15 mouse cellular contexts compared by ENCODE assay signal in genomic region chr19:7583101-7583500, GRCm38 (mm10). TPM values are rescaled to one million over a fixed set of nuclear protein-coding genes. Genes with fewer than 3 reads are reported as not detected.
A peak's percentile ranks its signal among the peaks of the same experiment; 100 is the strongest.
DNase-seq lines count a peak whose midpoint lies in the region; ATAC-seq and TF ChIP-seq lines count a peak whose summit lies in the region.
"Had no signal": no experiment of that assay in that cellular context is flagged by ENCODE, and none has a peak within 500 bp of the region (broad histone marks: within the 10 kb centered on the region; RNA-seq: fewer than 3 reads in every experiment).

No protein-coding gene starts in this region.

- H3K79me2 ChIP-seq in CH12.LX (replicated peaks; ENCODE audit: control insufficient read depth, extremely low read depth, insufficient read depth, poor library complexity, severe bottlenecking): no peaks in the 10 kb centered on the region

- TF ChIP-seq CTCF in kidney, postnatal 0 days (IDR thresholded peaks at IDR 0.05; ENCODE audit: low read depth): no peak
- no peak for TF ChIP-seq CTCF in CH12.LX (conservative IDR thresholded peaks at IDR 0.05 in 1 of 2, IDR thresholded peaks at IDR 0.05 in 1 of 2; ENCODE audit: low read depth in 2 of 2, low read length in 2 of 2)

- WGBS in kidney, postnatal 0 days: 66% methylated on average over 7 of the region's 7 CpGs
- 26% methylated on average over 7 of the region's 7 CpGs for WGBS in heart, embryonic 13.5 days
- 56% methylated on average over 7 of the region's 7 CpGs for WGBS in hindbrain, embryonic 16.5 days

- H3K4me3 ChIP-seq in kidney, postnatal 0 days (replicated peaks; ENCODE audit: low read depth, low read length): no peak overlapping the region
- no peak overlapping the region for H3K4me3 ChIP-seq in CH12.LX (replicated peaks in 1 of 3; ENCODE audit: low read depth in 2 of 3, low read length in 2 of 3, poor library complexity in 1 of 3)
- H3K4me3 ChIP-seq in heart, embryonic 13.5 days: no peak overlapping the region
- no peak overlapping the region for H3K4me3 ChIP-seq in hindbrain, embryonic 16.5 days (ENCODE audit: low read length)
- H3K4me3 ChIP-seq: limb, embryonic 15.5 days; megakaryocyte, embryonic 14.5 days had no signal

- no peak for ATAC-seq in kidney, postnatal 0 days (replicated peaks; ENCODE audit: low FRiP score, low read depth)
- ATAC-seq in heart, embryonic 13.5 days (ENCODE audit: extremely low read depth, insufficient number of reproducible peaks, low FRiP score, low TSS enrichment): no peak
- ATAC-seq in hindbrain, embryonic 16.5 days: no peak
- ATAC-seq: CD4-positive, CD25-positive, alpha-beta regulatory T cell, adult 4 months; hindbrain, postnatal 0 days had no signal

- no peaks in the 10 kb centered on the region for H3K4me1 ChIP-seq in kidney, postnatal 0 days (replicated peaks; ENCODE audit: insufficient read depth, low read length)
- peaks cover 2 to 16% of the 10 kb centered on the region in 2 experiments; a peak in 3 of 4 replicates for H3K4me1 ChIP-seq in CH12.LX (ENCODE audit: control insufficient read depth in 1 of 2, insufficient read depth in 2 of 2)
- H3K4me1 ChIP-seq in heart, embryonic 13.5 days: peaks cover 38% of the 10 kb centered on the region
- H3K4me1 ChIP-seq in hindbrain, embryonic 16.5 days (ENCODE audit: control insufficient read depth, insufficient read depth, low read depth, low read length): no peaks in the 10 kb centered on the region
- H3K4me1 ChIP-seq: limb, embryonic 15.5 days had no signal

- no peaks in the 10 kb centered on the region for H3K27me3 ChIP-seq in kidney, postnatal 0 days (ENCODE audit: insufficient read depth, low read length)
- no peaks in the 10 kb centered on the region for H3K27me3 ChIP-seq in CH12.LX (replicated peaks)
- H3K27me3 ChIP-seq in heart, embryonic 13.5 days (replicated peaks): no peaks in the 10 kb centered on the region
- H3K27me3 ChIP-seq in hindbrain, embryonic 16.5 days (replicated peaks; ENCODE audit: control insufficient read depth, insufficient read depth, low read length): no peaks in the 10 kb centered on the region
- H3K27me3 ChIP-seq: limb, embryonic 15.5 days; megakaryocyte, embryonic 14.5 days had no signal

- TF ChIP-seq EP300 in CH12.LX (IDR thresholded peaks at IDR 0.05; ENCODE audit: low read length): peak; percentile 61

- TF ChIP-seq RAD21 in CH12.LX (IDR thresholded peaks at IDR 0.05; ENCODE audit: low read depth, low read length): no peak

- 0 out of 2 replicates have a peak, but pooled peaks have one; percentile 15 for TF ChIP-seq POLR2A in CH12.LX (IDR thresholded peaks at IDR 0.05; ENCODE audit: low read depth, low read length)

- H3K9ac ChIP-seq in kidney, postnatal 0 days (ENCODE audit: low read depth, low read length): no peak overlapping the region
- H3K9ac ChIP-seq in CH12.LX (ENCODE audit: insufficient read depth, low read depth): no peak overlapping the region
- H3K9ac ChIP-seq in heart, embryonic 13.5 days: no peak overlapping the region
- H3K9ac ChIP-seq in hindbrain, embryonic 16.5 days (ENCODE audit: low read depth, low read length): no peak overlapping the region
- H3K9ac ChIP-seq: limb, embryonic 15.5 days had no signal

- dilution Hi-C loops in CH12.LX (cut with MboI; ENCODE audit: extremely low pct_ligation_motif_present, extremely low pct_unique_long_range_greater_than_20kb, low sequenced_read_pairs): no loop called here

- H3K9me3 ChIP-seq in kidney, postnatal 0 days (replicated peaks; ENCODE audit: low read length): no peaks in the 10 kb centered on the region
- peaks cover 2% of the 10 kb centered on the region for H3K9me3 ChIP-seq in CH12.LX (replicated peaks; ENCODE audit: low read length)
- H3K9me3 ChIP-seq in heart, embryonic 13.5 days: no peaks in the 10 kb centered on the region
- no peaks in the 10 kb centered on the region for H3K9me3 ChIP-seq in hindbrain, embryonic 16.5 days (ENCODE audit: control insufficient read depth, low read length)
- H3K9me3 ChIP-seq: limb, embryonic 15.5 days had no signal

- H3K4me2 ChIP-seq in kidney, postnatal 0 days (ENCODE audit: low read length): no peak overlapping the region
- H3K4me2 ChIP-seq in CH12.LX (ENCODE audit: insufficient read depth, low read depth, poor library complexity, severe bottlenecking): 0 out of 2 replicates have a peak overlapping the region, but pooled peaks have one; percentile 6
- 0 out of 2 replicates have a peak overlapping the region, but pooled peaks have one; percentile 1 for H3K4me2 ChIP-seq in heart, embryonic 13.5 days
- no peak overlapping the region for H3K4me2 ChIP-seq in hindbrain, embryonic 16.5 days (ENCODE audit: low read length)
- H3K4me2 ChIP-seq: limb, embryonic 15.5 days had no signal

- H3K27ac ChIP-seq in kidney, postnatal 0 days: no peak overlapping the region
- no peak overlapping the region for H3K27ac ChIP-seq in CH12.LX (ENCODE audit: insufficient read depth, low read depth)
- peak overlapping the region; percentile 43; the same call in 1 of the 2 replicates for H3K27ac ChIP-seq in heart, embryonic 13.5 days (replicated peaks)
- no peak overlapping the region for H3K27ac ChIP-seq in hindbrain, embryonic 16.5 days (ENCODE audit: low read depth, low read length)
- H3K27ac ChIP-seq: hindbrain, postnatal 0 days; limb, embryonic 15.5 days had no signal

- in situ Hi-C loops in CH12.LX (cut with MboI; ENCODE audit: low pct_ligation_motif_present, low pct_unique_long_range_greater_than_20kb, low sequenced_read_pairs): no loop called here

- H3K36me3 ChIP-seq in kidney, postnatal 0 days (ENCODE audit: insufficient read depth, low read length): no peaks in the 10 kb centered on the region
- H3K36me3 ChIP-seq in CH12.LX (replicated peaks in 1 of 2; ENCODE audit: control insufficient read depth in 1 of 2, insufficient read depth in 1 of 2, low read length in 1 of 2): peaks cover 40 to 65% of the 10 kb centered on the region in 2 experiments
- peaks cover 42% of the 10 kb centered on the region for H3K36me3 ChIP-seq in heart, embryonic 13.5 days
- no peaks in the 10 kb centered on the region for H3K36me3 ChIP-seq in hindbrain, embryonic 16.5 days (ENCODE audit: control insufficient read depth, insufficient read depth, low read length)
- H3K36me3 ChIP-seq: limb, embryonic 15.5 days had no signal

- peak; percentile 33 for DNase-seq in kidney, postnatal 0 days (ENCODE audit: low spot score)
- no peak for DNase-seq in kidney, adult 11 months
- DNase-seq in CH12.LX (ENCODE audit: extremely low read depth): peak; percentile 35
- peak; percentile 97 for DNase-seq in ZHBTc4 (ENCODE audit: low read depth, low spot score)
- no peak for DNase-seq in B cell, adult 2 months
- DNase-seq in adrenal gland, adult 18-20 months (ENCODE audit: low spot score in 2 of 2): no peak
- DNase-seq: gastrocnemius, postnatal 14 days; thymus, postnatal 25 days had no signal

TF ChIP-seq in CH12.LX, 34 proteins besides CTCF, POLR2A, EP300 and RAD21:
- TF ChIP-seq BHLHE40 (IDR thresholded peaks at IDR 0.05; ENCODE audit: low read depth, low read length) (peak; percentile 53), ELF1 (IDR thresholded peaks at IDR 0.05; ENCODE audit: low read depth, low read length) (peak; percentile 38; the same call in 1 of the 2 replicates), JUND (conservative IDR thresholded peaks at IDR 0.05; ENCODE audit: low read depth, low read length) (no peak), PAX5 (IDR thresholded peaks at IDR 0.05; ENCODE audit: low read length) (no peak), MAZ (IDR thresholded peaks at IDR 0.05; ENCODE audit: low read depth, low read length) (0 out of 2 replicates have a peak, but pooled peaks have one; percentile 33), TCF12 (IDR thresholded peaks at IDR 0.05; ENCODE audit: low read depth, low read length) (peak; percentile 40; the same call in 1 of the 2 replicates), ETS1 (conservative IDR thresholded peaks at IDR 0.05; ENCODE audit: low read depth, low read length) (no peak), JUN (IDR thresholded peaks at IDR 0.05; ENCODE audit: insufficient read depth, low read depth, low read length) (peak; percentile 18; the same call in 1 of the 2 replicates), CHD1 (IDR thresholded peaks at IDR 0.05; ENCODE audit: low read depth, low read length) (peak; percentile 93; the same call in 1 of the 2 replicates), IRF4 (IDR thresholded peaks at IDR 0.05; ENCODE audit: low read depth, low read length) (peak; percentile 82), HCFC1 (IDR thresholded peaks at IDR 0.05; ENCODE audit: low read depth, low read length) (0 out of 2 replicates have a peak, but pooled peaks have one; percentile 38), MEF2A (IDR thresholded peaks at IDR 0.05; ENCODE audit: borderline replicate concordance, low read depth, low read length) (no peak), GABPA (IDR thresholded peaks at IDR 0.05; ENCODE audit: insufficient replicate concordance, low read depth, low read length) (no peak)

RNA-seq across cellular contexts. Expression of gene Lgals12, which starts 23.9 kb away (rescaled TPM):
- polyA plus RNA-seq in kidney, postnatal 0 days (2015; fragmentation: Nextera tagmentation; extraction: Ambion mirVana): 1.6 and 1.8 TPM in 2 replicates
- total RNA-seq in CH12.LX (2012; rRNA removed): not detected in 2 replicates
- total RNA-seq in CH12.LX (2014; rRNA removed): not detected in 2 replicates
- not detected in 2 replicates for polyA plus RNA-seq in CH12.LX (2012; ENCODE audit: insufficient read length, low read depth)
- polyA plus RNA-seq in heart, embryonic 13.5 days (2015; fragmentation: Nextera tagmentation; extraction: Ambion mirVana): 0.25 and 0.27 TPM in 2 replicates
- polyA plus RNA-seq in hindbrain, embryonic 16.5 days (2015; fragmentation: Nextera tagmentation; extraction: Ambion mirVana): 0.28 and 0.46 TPM in 2 replicates
- total RNA-seq in adrenal gland, adult 18-20 months (2021): 10 to 100 TPM; 18.9 to 67.5 TPM
- polyA plus RNA-seq: CD4-positive, CD25-positive, alpha-beta regulatory T cell, adult 4 months had no signal

RNA-seq across cellular contexts. Expression of gene Pla2g16, which starts 25.8 kb away (rescaled TPM):
- polyA plus RNA-seq in kidney, postnatal 0 days (2015; fragmentation: Nextera tagmentation; extraction: Ambion mirVana): 20.5 and 20.6 TPM in 2 replicates
- total RNA-seq in CH12.LX (2012; rRNA removed): 19.9 and 28.2 TPM in 2 replicates
- total RNA-seq in CH12.LX (2014; rRNA removed): 17.9 and 19.5 TPM in 2 replicates
- polyA plus RNA-seq in CH12.LX (2012; ENCODE audit: insufficient read length, low read depth): 12.5 and 15.4 TPM in 2 replicates
- polyA plus RNA-seq in heart, embryonic 13.5 days (2015; fragmentation: Nextera tagmentation; extraction: Ambion mirVana): 60.1 and 65.2 TPM in 2 replicates
- polyA plus RNA-seq in hindbrain, embryonic 16.5 days (2015; fragmentation: Nextera tagmentation; extraction: Ambion mirVana): 6.0 and 8.6 TPM in 2 replicates
- 100 to 1,000 TPM in 1 of 2 experiments, 10 to 100 TPM in 1; 60.4 to 132 TPM for total RNA-seq in adrenal gland, adult 18-20 months (2021)

RNA-seq across cellular contexts. Expression of gene Hrasls5, which starts 29.2 kb away (rescaled TPM):
- 0.28 and 0.36 TPM in 2 replicates for polyA plus RNA-seq in kidney, postnatal 0 days (2015; fragmentation: Nextera tagmentation; extraction: Ambion mirVana)
- total RNA-seq in CH12.LX (2012; rRNA removed): not detected in 2 replicates
- total RNA-seq in CH12.LX (2014; rRNA removed): not detected in 2 replicates
- not detected in 2 replicates for polyA plus RNA-seq in CH12.LX (2012; ENCODE audit: insufficient read length, low read depth)
- polyA plus RNA-seq in heart, embryonic 13.5 days (2015; fragmentation: Nextera tagmentation; extraction: Ambion mirVana): not detected in 2 replicates
- polyA plus RNA-seq in hindbrain, embryonic 16.5 days (2015; fragmentation: Nextera tagmentation; extraction: Ambion mirVana): 0.15 TPM in 1 of 2 replicates, not detected in the other
- under 1 TPM; 0.30 to 0.77 TPM for total RNA-seq in adrenal gland, adult 18-20 months (2021)
- total RNA-seq: gastrocnemius, postnatal 14 days; hindbrain, postnatal 0 days; layer of hippocampus, postnatal 14 days had no signal
- polyA plus RNA-seq: CD4-positive, CD25-positive, alpha-beta regulatory T cell, adult 4 months; limb, embryonic 15.5 days had no signal

Comparison
In these comparisons a context has a peak if more than half of its experiments do, and no peak if none do; other contexts are left out.
1. DNase-seq: peak in kidney, postnatal 0 days (single experiment), CH12.LX (single experiment) and ZHBTc4 (single experiment); none in kidney, adult 11 months (single experiment), B cell, adult 2 months (0 of 2) and adrenal gland, adult 18-20 months (0 of 2).
2. H3K4me2 ChIP-seq: peak in CH12.LX (single experiment) and heart, embryonic 13.5 days (single experiment); none in kidney, postnatal 0 days (single experiment) and hindbrain, embryonic 16.5 days (single experiment).